In genomic region chr10:27475540-27475939, GRCm38 (mm10) we compare ENCODE assay signal across 19 mouse cellular contexts.
DNase-seq lines count a peak whose midpoint lies in the region; ATAC-seq and TF ChIP-seq lines count a peak whose summit lies in the region.
"Had no signal": no experiment of that assay in that cellular context is flagged by ENCODE, and none has a peak within 500 bp of the region (broad histone marks: within the 10 kb centered on the region; RNA-seq: fewer than 3 reads in every experiment).

No protein-coding gene starts in this region.

- H3K4me1 ChIP-seq in heart, embryonic 11.5 days (ENCODE audit: control insufficient read depth, insufficient read depth, low read length) = no peaks in the 10 kb centered on the region
- no peaks in the 10 kb centered on the region for H3K4me1 ChIP-seq in lung, postnatal 0 days (ENCODE audit: insufficient read depth, low read depth, low read length)
- no peaks in the 10 kb centered on the region for H3K4me1 ChIP-seq in hindbrain, embryonic 11.5 days (replicated peaks; ENCODE audit: control insufficient read depth, insufficient read depth, low read length)
- H3K4me1 ChIP-seq: heart, embryonic 12.5 days; lung, embryonic 15.5 days; neural tube, embryonic 12.5 days had no signal

- DNase-seq in cerebellum, adult 11 months = peak; percentile 1
- DNase-seq in heart, adult 9 months (ENCODE audit: low spot score in 2 of 2) = peak; percentile 4 to 10
- DNase-seq in lung, postnatal 0 days (ENCODE audit: low spot score) = peak; percentile 12
- no peak for DNase-seq in lung, postnatal 14 days
- peak; percentile 13 for DNase-seq in skeletal muscle tissue, adult 2 months (ENCODE audit: low read depth, low spot score)
- DNase-seq in hindbrain, embryonic 11.5 days (ENCODE audit: low spot score) = no peak
- DNase-seq: adrenal gland, postnatal 10 days; cerebellum, adult 9-10 months; kidney, adult 18-20 months; kidney, postnatal 36 days; right cerebral cortex, postnatal 14 days had no signal

- H3K27me3 ChIP-seq in heart, embryonic 11.5 days (ENCODE audit: control insufficient read depth, insufficient read depth, low read length) = no peaks in the 10 kb centered on the region
- no peaks in the 10 kb centered on the region for H3K27me3 ChIP-seq in lung, postnatal 0 days (replicated peaks; ENCODE audit: insufficient read depth, low read length)
- no peaks in the 10 kb centered on the region for H3K27me3 ChIP-seq in hindbrain, embryonic 11.5 days (ENCODE audit: control insufficient read depth, insufficient read depth, low read length)
- H3K27me3 ChIP-seq: heart, embryonic 12.5 days; lung, embryonic 15.5 days; neural tube, embryonic 12.5 days had no signal

- H3K27ac ChIP-seq in heart, embryonic 11.5 days (ENCODE audit: low read depth, low read length) = no peak overlapping the region
- H3K27ac ChIP-seq in lung, postnatal 0 days (ENCODE audit: low read length) = no peak overlapping the region
- no peak overlapping the region for H3K27ac ChIP-seq in hindbrain, embryonic 11.5 days (ENCODE audit: low read depth, low read length)
- H3K27ac ChIP-seq: hindbrain, postnatal 0 days; lung, embryonic 15.5 days; neural tube, embryonic 12.5 days had no signal

- H3K4me2 ChIP-seq in heart, embryonic 11.5 days = no peak overlapping the region
- H3K4me2 ChIP-seq in lung, postnatal 0 days (replicated peaks; ENCODE audit: low read depth, low read length) = no peak overlapping the region
- H3K4me2 ChIP-seq in hindbrain, embryonic 11.5 days (replicated peaks; ENCODE audit: low read depth, low read length) = no peak overlapping the region
- H3K4me2 ChIP-seq: heart, embryonic 12.5 days; liver, embryonic 11.5 days; lung, embryonic 15.5 days; neural tube, embryonic 12.5 days had no signal

- no peak for ATAC-seq in cerebellum, adult (ENCODE audit: insufficient number of reproducible peaks, low FRiP score, low TSS enrichment)
- no peak for ATAC-seq in heart, embryonic 11.5 days (replicated peaks; ENCODE audit: insufficient number of reproducible peaks, low FRiP score, low TSS enrichment)
- no peak for ATAC-seq in lung, postnatal 0 days
- ATAC-seq in hindbrain, embryonic 11.5 days (ENCODE audit: low FRiP score) = no peak
- ATAC-seq: forebrain, embryonic 14.5 days; hindbrain, postnatal 0 days had no signal

- WGBS in heart, embryonic 11.5 days (ENCODE audit: insufficient replicate concordance) = 61% methylated on average over 3 of the region's 3 CpGs
- 40% methylated on average over 3 of the region's 3 CpGs for WGBS in lung, postnatal 0 days
- 41% methylated on average over 3 of the region's 3 CpGs for WGBS in hindbrain, embryonic 11.5 days

- no peak for TF ChIP-seq CTCF in lung, postnatal 0 days (IDR thresholded peaks at IDR 0.05)

- TF ChIP-seq EP300 in lung, postnatal 0 days (IDR thresholded peaks at IDR 0.05) = no peak

- H3K9me3 ChIP-seq in heart, embryonic 11.5 days (replicated peaks; ENCODE audit: control insufficient read depth, low read length) = no peaks in the 10 kb centered on the region
- H3K9me3 ChIP-seq in lung, postnatal 0 days (ENCODE audit: low read length) = no peaks in the 10 kb centered on the region
- H3K9me3 ChIP-seq in hindbrain, embryonic 11.5 days (ENCODE audit: control insufficient read depth, low read length) = no peaks in the 10 kb centered on the region
- H3K9me3 ChIP-seq: heart, embryonic 12.5 days; lung, embryonic 15.5 days; neural tube, embryonic 12.5 days had no signal

- no peaks in the 10 kb centered on the region for H3K36me3 ChIP-seq in heart, embryonic 11.5 days (ENCODE audit: control insufficient read depth, insufficient read depth, low read length)
- H3K36me3 ChIP-seq in lung, postnatal 0 days (ENCODE audit: insufficient read depth, low read length) = no peaks in the 10 kb centered on the region
- no peaks in the 10 kb centered on the region for H3K36me3 ChIP-seq in hindbrain, embryonic 11.5 days (ENCODE audit: control insufficient read depth, insufficient read depth, low read length)
- H3K36me3 ChIP-seq: heart, embryonic 12.5 days; lung, embryonic 15.5 days; neural tube, embryonic 12.5 days had no signal

- H3K9ac ChIP-seq in heart, embryonic 11.5 days (ENCODE audit: low read depth, low read length) = no peak overlapping the region
- H3K9ac ChIP-seq in lung, postnatal 0 days (replicated peaks; ENCODE audit: low read depth) = no peak overlapping the region
- no peak overlapping the region for H3K9ac ChIP-seq in hindbrain, embryonic 11.5 days (ENCODE audit: low read depth, low read length)
- H3K9ac ChIP-seq: heart, embryonic 12.5 days; lung, embryonic 15.5 days; neural tube, embryonic 12.5 days had no signal

- no peak overlapping the region for H3K4me3 ChIP-seq in heart, embryonic 11.5 days (ENCODE audit: low read depth, low read length)
- H3K4me3 ChIP-seq in lung, postnatal 0 days (ENCODE audit: low read depth, low read length) = no peak overlapping the region
- H3K4me3 ChIP-seq in hindbrain, embryonic 11.5 days (ENCODE audit: low read depth, low read length) = no peak overlapping the region
- H3K4me3 ChIP-seq: heart, embryonic 12.5 days; lung, embryonic 15.5 days; neural tube, embryonic 12.5 days had no signal

Comparison
In these comparisons a context has a peak if more than half of its experiments do, and no peak if none do; other contexts are left out.
1. DNase-seq: peak in cerebellum, adult 11 months (single experiment), heart, adult 9 months (2 of 2), lung, postnatal 0 days (single experiment) and skeletal muscle tissue, adult 2 months (single experiment); none in lung, postnatal 14 days (single experiment) and hindbrain, embryonic 11.5 days (single experiment).